Mouse (Mus musculus) E14TG2a.4 (cell line): ENCODE results near the gene Ppp4r3b.

ENCODE experiments used
- CTCF ChIP-seq: conservative IDR thresholded peaks from 2 replicates; pipeline ENCODE4 v1.5.1; 2014; ENCODE audit warnings: low read length
- NANOG ChIP-seq: IDR thresholded peaks from 2 replicates; pipeline ENCODE4 v1.6.1; 2014; ENCODE audit warnings: borderline replicate concordance, low read length, mixed read lengths
- POU5F1 ChIP-seq: IDR thresholded peaks from 2 replicates; pipeline ENCODE4 v1.6.1; 2014; ENCODE audit warnings: low read length, borderline replicate concordance

GRCm38 (mm10) chr11:29224754-29225153 is 52.1 kb downstream of the Ppp4r3b start:
- TF ChIP-seq CTCF (no peak), NANOG (no peak), POU5F1 (no peak)
